Mouse (Mus musculus): Measurements from ENCODE around the gene Cfap299. TPM values are rescaled to one million over a fixed set of nuclear protein-coding genes. Genes with fewer than 3 reads are reported as not detected.

The Cfap299 gene
- polyA plus RNA-seq, 1 experiment from 2014 or later = not detected

- Histone ChIP-seq H3K9ac (no peak overlapping the region), H3K27me3 (no peaks in the 10 kb centered on the region), H3K4me3 (replicated peaks) (no peak overlapping the region), H3K4me2 (no peak overlapping the region), H3K27ac (replicated peaks) (no peak overlapping the region), H3K4me1 (replicated peaks) (no peaks in the 10 kb centered on the region), H3K9me3 (replicated peaks) (no peaks in the 10 kb centered on the region), H3K36me3 (replicated peaks) (no peaks in the 10 kb centered on the region)
- no peak for ATAC-seq (ENCODE audit: insufficient read depth)
- 56% methylated on average over 5 of the region's 5 CpGs for WGBS (ENCODE audit: insufficient replicate concordance)
Observed at GRCm38 (mm10) chr5:98651049-98651448, 321.9 kb downstream of the Cfap299 start.

GRCm38 (mm10) chr5:98688254-98688653, 359.1 kb downstream of the Cfap299 start:
- no peak overlapping the region for H3K9ac ChIP-seq
- no peak overlapping the region for H3K4me3 ChIP-seq (replicated peaks)
- no peaks in the 10 kb centered on the region for H3K36me3 ChIP-seq (replicated peaks)
- H3K27me3 ChIP-seq = no peaks in the 10 kb centered on the region
- no peaks in the 10 kb centered on the region for H3K4me1 ChIP-seq (replicated peaks)
- no peak overlapping the region for H3K27ac ChIP-seq (replicated peaks)
- no peak overlapping the region for H3K4me2 ChIP-seq
- 66% methylated on average over 5 of the region's 5 CpGs for WGBS (ENCODE audit: insufficient replicate concordance)
- no peak for ATAC-seq (ENCODE audit: insufficient read depth)
- no peaks in the 10 kb centered on the region for H3K9me3 ChIP-seq (replicated peaks)

- Histone ChIP-seq H3K4me3 (replicated peaks) (no peak overlapping the region), H3K9ac (no peak overlapping the region), H3K9me3 (replicated peaks) (no peaks in the 10 kb centered on the region), H3K27ac (replicated peaks) (no peak overlapping the region), H3K36me3 (replicated peaks) (no peaks in the 10 kb centered on the region), H3K4me1 (replicated peaks) (no peaks in the 10 kb centered on the region), H3K4me2 (no peak overlapping the region), H3K27me3 (no peaks in the 10 kb centered on the region)
- 23% methylated on average over 5 of the region's 5 CpGs for WGBS (ENCODE audit: insufficient replicate concordance)
- no peak for ATAC-seq (ENCODE audit: insufficient read depth)
Observed at GRCm38 (mm10) chr5:98692070-98692469, 363.0 kb downstream of the Cfap299 start.

- Histone ChIP-seq H3K27ac (replicated peaks) (no peak overlapping the region), H3K36me3 (replicated peaks) (no peaks in the 10 kb centered on the region), H3K4me1 (replicated peaks) (no peaks in the 10 kb centered on the region), H3K4me3 (replicated peaks) (no peak overlapping the region), H3K27me3 (no peaks in the 10 kb centered on the region), H3K9me3 (replicated peaks) (no peaks in the 10 kb centered on the region), H3K9ac (no peak overlapping the region), H3K4me2 (no peak overlapping the region)
- no peak for ATAC-seq (ENCODE audit: insufficient read depth)
- WGBS (ENCODE audit: insufficient replicate concordance) = 65% methylated on average over 8 of the region's 8 CpGs
Observed at GRCm38 (mm10) chr5:98696336-98696735, 367.2 kb downstream of the Cfap299 start.

GRCm38 (mm10) chr5:98703963-98704362, 374.9 kb downstream of the Cfap299 start:
- no peaks in the 10 kb centered on the region for H3K36me3 ChIP-seq (replicated peaks)
- H3K9ac ChIP-seq = no peak overlapping the region
- H3K4me3 ChIP-seq (replicated peaks) = no peak overlapping the region
- H3K4me1 ChIP-seq (replicated peaks) = no peaks in the 10 kb centered on the region
- WGBS (ENCODE audit: insufficient replicate concordance) = 53% methylated on average over 5 of the region's 5 CpGs
- H3K4me2 ChIP-seq = no peak overlapping the region
- no peaks in the 10 kb centered on the region for H3K27me3 ChIP-seq
- H3K9me3 ChIP-seq (replicated peaks) = no peaks in the 10 kb centered on the region
- no peak overlapping the region for H3K27ac ChIP-seq (replicated peaks)
- ATAC-seq (ENCODE audit: insufficient read depth) = no peak

GRCm38 (mm10) chr5:98706597-98706996, 377.5 kb downstream of the Cfap299 start:
- 58% methylated on average over 4 of the region's 4 CpGs for WGBS (ENCODE audit: insufficient replicate concordance)
- no peak overlapping the region for H3K27ac ChIP-seq (replicated peaks)
- no peak overlapping the region for H3K4me2 ChIP-seq
- H3K9me3 ChIP-seq (replicated peaks) = no peaks in the 10 kb centered on the region
- no peaks in the 10 kb centered on the region for H3K4me1 ChIP-seq (replicated peaks)
- no peaks in the 10 kb centered on the region for H3K36me3 ChIP-seq (replicated peaks)
- no peak overlapping the region for H3K9ac ChIP-seq
- no peak overlapping the region for H3K4me3 ChIP-seq (replicated peaks)
- H3K27me3 ChIP-seq = no peaks in the 10 kb centered on the region
- no peak for ATAC-seq (ENCODE audit: insufficient read depth)

GRCm38 (mm10) chr5:98715392-98715791, 386.3 kb downstream of the Cfap299 start:
- Histone ChIP-seq H3K9me3 (replicated peaks) (no peaks in the 10 kb centered on the region), H3K4me3 (replicated peaks) (no peak overlapping the region), H3K27me3 (no peaks in the 10 kb centered on the region), H3K4me1 (replicated peaks) (no peaks in the 10 kb centered on the region), H3K4me2 (no peak overlapping the region), H3K27ac (replicated peaks) (no peak overlapping the region), H3K9ac (no peak overlapping the region), H3K36me3 (replicated peaks) (no peaks in the 10 kb centered on the region)
- 65% methylated on average over 2 of the region's 2 CpGs for WGBS (ENCODE audit: insufficient replicate concordance)
- no peak for ATAC-seq (ENCODE audit: insufficient read depth)

GRCm38 (mm10) chr5:98732157-98733009, 403.3 kb downstream of the Cfap299 start:
- H3K9ac ChIP-seq = no peak overlapping the region
- no peaks in the 10 kb centered on the region for H3K4me1 ChIP-seq (replicated peaks)
- H3K27ac ChIP-seq (replicated peaks) = no peak overlapping the region
- no peak overlapping the region for H3K4me3 ChIP-seq (replicated peaks)
- ATAC-seq (ENCODE audit: insufficient read depth) = no peak
- no peaks in the 10 kb centered on the region for H3K27me3 ChIP-seq
- no peak overlapping the region for H3K4me2 ChIP-seq
- no peaks in the 10 kb centered on the region for H3K36me3 ChIP-seq (replicated peaks)
- WGBS (ENCODE audit: insufficient replicate concordance) = 56% methylated on average over 6 of the region's 6 CpGs
- no peaks in the 10 kb centered on the region for H3K9me3 ChIP-seq (replicated peaks)

GRCm38 (mm10) chr5:98733010-98733399, 403.9 kb downstream of the Cfap299 start:
- Histone ChIP-seq H3K9me3 (replicated peaks) (no peaks in the 10 kb centered on the region), H3K4me3 (replicated peaks) (no peak overlapping the region), H3K36me3 (replicated peaks) (no peaks in the 10 kb centered on the region), H3K27ac (replicated peaks) (no peak overlapping the region), H3K4me2 (no peak overlapping the region), H3K4me1 (replicated peaks) (no peaks in the 10 kb centered on the region), H3K9ac (no peak overlapping the region), H3K27me3 (no peaks in the 10 kb centered on the region)
- 40% methylated on average over 2 of the region's 2 CpGs for WGBS (ENCODE audit: insufficient replicate concordance)
- ATAC-seq (ENCODE audit: insufficient read depth) = no peak

- Histone ChIP-seq H3K27me3 (no peaks in the 10 kb centered on the region), H3K4me2 (no peak overlapping the region), H3K9me3 (replicated peaks) (no peaks in the 10 kb centered on the region), H3K36me3 (replicated peaks) (no peaks in the 10 kb centered on the region), H3K4me3 (replicated peaks) (no peak overlapping the region), H3K9ac (no peak overlapping the region), H3K27ac (replicated peaks) (no peak overlapping the region), H3K4me1 (replicated peaks) (no peaks in the 10 kb centered on the region)
- no peak for ATAC-seq (ENCODE audit: insufficient read depth)
- WGBS (ENCODE audit: insufficient replicate concordance) = 71% methylated on average over 15 of the region's 15 CpGs
Observed at GRCm38 (mm10) chr5:98761858-98762652, 433.0 kb downstream of the Cfap299 start.

GRCm38 (mm10) chr5:98778588-98778987, 449.5 kb downstream of the Cfap299 start:
- Histone ChIP-seq H3K4me1 (replicated peaks) (no peaks in the 10 kb centered on the region), H3K36me3 (replicated peaks) (no peaks in the 10 kb centered on the region), H3K27ac (replicated peaks) (no peak overlapping the region), H3K4me2 (no peak overlapping the region), H3K27me3 (no peaks in the 10 kb centered on the region), H3K4me3 (replicated peaks) (no peak overlapping the region), H3K9ac (no peak overlapping the region), H3K9me3 (replicated peaks) (no peaks in the 10 kb centered on the region)
- 63% methylated on average over 4 of the region's 4 CpGs for WGBS (ENCODE audit: insufficient replicate concordance)
- no peak for ATAC-seq (ENCODE audit: insufficient read depth)
